Mouse (Mus musculus): ENCODE data around the gene Cfap300.

DNA sequence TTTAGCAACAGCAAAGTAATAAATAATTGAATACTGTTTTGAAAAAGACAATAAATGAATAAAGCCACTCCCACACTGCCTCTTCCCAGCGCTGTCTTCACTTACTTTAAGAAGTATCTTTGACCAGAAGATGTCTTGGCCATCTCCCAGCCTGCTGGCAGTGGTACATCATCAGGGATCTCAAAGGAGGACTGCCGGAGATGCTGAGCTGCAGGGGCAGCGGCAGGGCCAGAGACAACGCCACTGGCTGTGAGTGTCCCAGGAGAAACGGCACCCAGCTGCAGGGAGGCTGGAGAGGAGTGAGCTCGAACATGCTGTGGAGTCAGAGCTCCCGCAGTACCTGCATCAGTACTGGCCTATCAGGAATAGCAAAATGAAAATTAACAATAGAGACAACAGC is 41.3 kb downstream of the Cfap300 start:
- no peak for TF ChIP-seq BHLHE40 (IDR thresholded peaks at IDR 0.05; ENCODE audit: borderline replicate concordance, low read depth, low read length)
- TF ChIP-seq CTCF (IDR thresholded peaks at IDR 0.05 in 2 of 3, conservative IDR thresholded peaks at IDR 0.05 in 1 of 3; ENCODE audit: control insufficient read depth in 1 of 3, insufficient read depth in 1 of 3, low read depth in 2 of 3, low read length in 3 of 3, poor library complexity in 1 of 3, severe bottlenecking in 1 of 3), result no peak
- no peak for TF ChIP-seq POLR2A (IDR thresholded peaks at IDR 0.05; ENCODE audit: control insufficient read depth in 1 of 2, insufficient read depth in 1 of 2, low read depth in 1 of 2, low read length in 2 of 2, poor library complexity in 1 of 2)
- no peak for TF ChIP-seq E2F4 (IDR thresholded peaks at IDR 0.05; ENCODE audit: borderline replicate concordance, low read depth, low read length)
- TF ChIP-seq MAFK (IDR thresholded peaks at IDR 0.05; ENCODE audit: borderline replicate concordance, low read depth, low read length), result no peak
- TF ChIP-seq KAT2A (conservative IDR thresholded peaks at IDR 0.05; ENCODE audit: low read depth, low read length), result no peak
- no peak for TF ChIP-seq EP300 (IDR thresholded peaks at IDR 0.05; ENCODE audit: low read depth in 1 of 2, low read length in 2 of 2)
- no peak for TF ChIP-seq JUND (IDR thresholded peaks at IDR 0.05; ENCODE audit: low read depth, low read length)
- TF ChIP-seq TBP (IDR thresholded peaks at IDR 0.05; ENCODE audit: low read depth, low read length), result no peak
